Mouse (Mus musculus) spleen, embryonic (tissue): ENCODE measurements around the gene Stx8.

Experiments
- CTCF ChIA-PET: fragments of 350-600 bp; sonication (Branson Sonifier 250); formaldehyde crosslinking; loops from one replicate; lab custom pipeline; 2022; lab: Charles Lee

The Stx8 gene

DNA sequence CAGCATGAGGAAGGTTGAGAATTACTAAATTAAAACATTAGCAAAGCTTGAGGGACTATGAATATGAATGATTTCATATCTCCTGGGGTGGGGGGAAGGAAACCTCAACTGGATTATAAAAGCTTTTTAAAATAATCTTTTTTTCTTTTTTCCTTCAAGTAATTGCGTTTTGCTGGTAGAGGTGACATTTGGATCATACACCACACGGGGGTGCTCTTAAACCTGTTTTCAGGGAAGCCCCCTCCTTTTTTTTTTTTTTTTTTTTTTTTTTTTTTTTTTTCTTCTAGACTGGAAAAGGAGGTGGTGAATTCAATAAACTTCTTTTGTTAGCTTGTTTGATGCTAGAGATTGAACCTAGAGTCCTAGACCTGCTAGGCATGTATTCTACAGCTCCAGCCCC, 9.3 kb downstream of the Stx8 start:
- CTCF ChIA-PET, result no interaction called here

DNA sequence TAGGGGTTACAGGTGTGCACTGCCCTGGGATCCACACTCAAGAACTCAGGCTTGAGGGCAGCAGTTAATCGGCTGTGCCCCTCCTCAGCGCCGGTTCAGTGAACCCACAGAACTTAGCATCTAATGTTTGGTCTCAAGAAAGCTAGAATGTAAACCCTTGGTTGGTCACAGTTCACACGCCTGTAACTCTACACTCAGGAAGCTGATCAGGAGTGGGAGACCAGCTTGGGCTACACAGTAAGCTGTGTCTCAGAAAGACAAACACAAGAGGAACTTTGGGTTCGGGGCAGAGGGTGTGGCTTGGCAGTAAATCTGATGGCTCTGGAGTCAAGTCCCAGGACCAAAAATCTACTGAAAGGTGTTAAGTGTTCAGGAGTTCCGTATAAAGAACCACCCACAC, 17.6 kb downstream of the Stx8 start:
- CTCF ChIA-PET, result no interaction called here

DNA sequence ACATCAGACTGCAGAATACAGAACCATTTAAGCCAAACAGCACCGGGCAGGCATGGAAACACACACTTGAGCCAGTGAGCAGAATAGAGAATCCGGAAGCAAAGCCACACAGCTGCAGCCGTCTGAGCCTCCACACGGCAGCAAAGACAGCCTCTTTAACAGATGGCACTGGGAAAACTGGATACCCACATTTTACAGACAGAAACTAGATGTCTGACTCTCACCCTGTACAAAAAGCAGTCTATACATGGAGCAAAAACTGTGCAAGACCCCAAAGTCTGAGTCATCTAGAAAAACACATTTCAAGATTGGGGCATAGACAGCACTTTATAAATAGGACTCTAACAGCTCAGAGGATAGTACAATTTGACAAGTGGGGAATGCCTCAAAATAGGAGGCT, 25.2 kb downstream of the Stx8 start:
- CTCF ChIA-PET, result interaction anchor here (0.7 kb wide), 1 partner anchor 794 kb away, joined by 5 read pairs; no protein-coding TSS in a partner anchor

DNA sequence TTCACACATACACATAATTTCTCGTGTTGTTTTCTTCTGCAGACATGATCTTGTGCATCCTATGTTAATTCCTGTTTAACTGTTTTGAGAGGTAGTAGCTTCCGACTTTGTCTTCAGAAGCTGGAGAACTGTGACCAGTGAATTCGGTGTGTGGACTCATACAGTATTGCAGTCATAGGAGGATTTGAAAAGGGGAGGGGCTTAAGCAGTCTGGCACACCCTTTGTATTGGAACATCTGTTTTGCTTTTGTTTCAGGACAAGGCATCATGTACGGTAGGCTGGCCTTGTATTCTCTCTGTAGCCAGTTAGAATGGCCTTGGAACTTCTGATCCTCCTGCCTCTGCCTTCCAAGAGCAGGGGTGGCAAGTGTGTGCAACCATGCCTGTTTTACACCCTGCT, 30.0 kb downstream of the Stx8 start:
- CTCF ChIA-PET, result interaction anchor here (0.8 kb wide), 1 partner anchor 28 kb away, joined by 3 read pairs; no protein-coding TSS in a partner anchor

DNA sequence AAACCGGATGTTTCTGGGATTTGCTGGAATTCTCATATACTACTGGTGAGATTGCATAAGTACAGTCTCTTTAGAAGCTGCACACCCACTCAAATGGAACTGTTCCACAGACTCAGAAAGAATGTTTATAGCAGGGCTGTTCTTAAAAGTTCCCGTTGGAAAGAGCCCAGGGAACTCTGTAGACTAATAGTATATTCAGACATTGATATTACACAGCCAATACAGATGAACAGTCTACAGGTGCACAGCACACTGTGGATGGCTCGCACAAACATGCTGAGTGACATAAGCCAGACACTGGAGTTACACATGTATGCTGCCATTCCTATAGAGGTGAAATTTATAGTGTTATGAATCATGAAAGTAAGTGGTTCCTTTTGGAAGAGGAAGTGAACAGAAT, 32.9 kb downstream of the Stx8 start:
- CTCF ChIA-PET, result no interaction called here

DNA sequence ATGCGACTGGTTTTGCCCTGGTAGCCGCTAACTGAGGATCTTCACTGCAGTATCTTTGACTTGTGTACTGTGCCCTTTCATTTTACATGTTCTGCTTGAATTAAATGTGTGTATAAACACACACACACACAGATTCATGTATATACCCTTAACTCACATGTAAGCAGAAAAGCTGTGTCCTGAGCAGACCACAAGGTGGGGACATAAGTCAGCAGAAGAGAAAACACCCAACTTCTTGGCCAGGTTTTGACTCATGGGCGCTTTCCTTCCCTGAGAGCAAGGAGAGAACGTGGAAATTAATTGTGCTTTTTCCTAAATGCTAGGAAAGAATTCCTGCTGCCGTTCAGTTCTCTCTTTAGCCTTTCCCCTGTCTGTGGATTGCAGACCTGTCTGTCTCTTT, 33.6 kb downstream of the Stx8 start:
- CTCF ChIA-PET, result no interaction called here

DNA sequence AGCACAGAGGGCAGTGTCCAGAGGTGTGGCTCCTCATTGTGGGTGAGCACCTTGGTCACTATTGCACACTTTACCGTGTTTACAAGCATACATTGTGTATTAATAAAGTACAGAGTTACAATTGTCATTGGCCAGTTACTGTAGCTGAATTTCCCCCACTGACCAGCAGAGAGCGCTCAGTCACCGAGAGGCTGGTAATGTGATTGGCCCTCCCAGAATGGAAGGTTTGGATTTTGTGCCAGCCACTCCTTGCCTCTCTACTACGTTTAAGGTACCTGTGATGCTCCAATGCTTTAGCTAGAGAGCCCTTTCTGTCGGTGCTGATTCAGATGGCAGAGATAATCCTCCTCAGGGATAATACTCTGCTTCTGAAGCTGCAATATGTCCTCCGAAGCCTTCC, 38.2 kb downstream of the Stx8 start:
- CTCF ChIA-PET, result no interaction called here

DNA sequence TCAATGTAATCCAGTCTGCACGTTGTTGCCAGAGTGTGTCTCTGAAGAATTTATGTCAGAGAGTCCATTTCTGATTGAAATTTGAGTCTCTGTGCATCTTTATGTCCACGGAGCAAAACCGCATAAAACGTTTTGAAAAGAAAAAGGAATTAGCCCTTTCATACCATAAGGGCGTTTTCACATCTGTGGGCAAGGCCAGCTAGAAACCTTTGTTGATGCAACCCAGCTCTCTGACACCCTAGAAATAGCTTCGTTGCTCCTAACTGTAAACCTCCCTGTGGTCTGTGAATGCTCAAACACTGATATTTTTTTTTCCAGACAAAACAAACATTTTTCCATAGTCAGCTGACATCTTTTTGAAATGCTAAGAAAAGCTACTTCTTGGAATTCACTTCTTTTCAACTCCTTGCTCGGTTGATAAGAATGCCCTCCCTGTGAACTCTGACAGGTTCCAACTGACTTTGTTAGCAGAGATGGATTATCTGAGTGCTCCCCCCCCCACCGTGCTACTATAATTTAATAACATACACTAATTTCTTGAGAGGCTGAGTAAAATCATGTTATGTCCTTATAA, 40.3 kb downstream of the Stx8 start:
- CTCF ChIA-PET, result no interaction called here

DNA sequence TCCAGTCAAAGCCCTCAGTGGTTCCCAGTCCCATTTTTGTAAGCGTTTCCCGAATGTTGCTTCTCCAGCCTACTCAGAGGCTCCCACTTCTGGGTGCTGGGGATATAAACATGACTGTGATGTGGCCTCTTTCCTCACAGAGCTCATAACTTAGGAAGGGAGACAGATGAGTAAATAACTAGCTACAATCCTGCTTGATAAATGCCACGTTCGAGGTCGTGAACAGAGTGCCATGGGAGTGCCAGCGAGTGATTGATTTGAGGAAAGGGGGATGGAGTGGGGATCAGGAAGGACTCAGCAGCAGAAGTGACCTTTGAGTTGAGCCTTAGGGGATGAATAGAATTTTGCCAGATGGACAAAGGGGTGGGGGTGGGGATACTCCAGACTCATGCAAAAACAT, 41.7 kb downstream of the Stx8 start:
- CTCF ChIA-PET, result no interaction called here

DNA sequence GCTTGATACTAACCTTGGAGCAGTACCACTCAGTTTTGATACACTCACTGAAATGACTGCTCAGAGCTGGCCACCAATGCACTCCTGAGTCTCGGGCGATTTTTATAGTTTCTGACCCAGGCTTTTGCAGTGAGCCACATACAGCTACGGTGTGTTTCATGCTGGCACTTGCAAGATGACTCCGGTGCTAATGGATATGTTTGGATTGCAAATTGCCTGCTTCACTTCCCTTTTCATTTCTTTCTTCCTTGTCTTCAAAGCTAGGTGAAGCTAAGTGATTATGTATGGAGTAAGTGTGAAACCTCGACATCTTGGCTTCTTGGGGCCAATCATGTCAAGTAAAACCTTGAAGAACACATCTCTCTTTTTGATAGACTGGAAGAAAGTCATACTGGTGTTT, 43.4 kb downstream of the Stx8 start:
- CTCF ChIA-PET, result no interaction called here

DNA sequence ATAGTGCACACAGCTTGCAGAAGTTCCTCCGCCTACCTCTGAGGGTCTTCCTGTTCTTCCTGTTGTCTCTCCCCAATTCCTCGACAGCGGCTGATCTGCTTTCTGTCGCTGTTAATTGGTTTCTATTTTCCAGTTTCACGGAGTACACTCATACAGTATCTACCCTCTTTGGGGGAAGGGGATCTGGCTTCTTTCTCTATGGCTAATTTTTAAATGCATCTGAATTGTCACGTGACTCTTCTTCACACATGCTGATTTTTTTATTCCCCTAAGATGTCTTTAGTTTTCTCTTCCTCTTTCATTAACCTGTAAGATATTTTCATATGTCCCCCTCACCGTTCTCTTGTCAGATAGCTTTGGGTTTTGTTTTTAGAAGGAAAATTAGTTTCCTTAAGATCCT, 46.2 kb downstream of the Stx8 start:
- CTCF ChIA-PET, result no interaction called here

DNA sequence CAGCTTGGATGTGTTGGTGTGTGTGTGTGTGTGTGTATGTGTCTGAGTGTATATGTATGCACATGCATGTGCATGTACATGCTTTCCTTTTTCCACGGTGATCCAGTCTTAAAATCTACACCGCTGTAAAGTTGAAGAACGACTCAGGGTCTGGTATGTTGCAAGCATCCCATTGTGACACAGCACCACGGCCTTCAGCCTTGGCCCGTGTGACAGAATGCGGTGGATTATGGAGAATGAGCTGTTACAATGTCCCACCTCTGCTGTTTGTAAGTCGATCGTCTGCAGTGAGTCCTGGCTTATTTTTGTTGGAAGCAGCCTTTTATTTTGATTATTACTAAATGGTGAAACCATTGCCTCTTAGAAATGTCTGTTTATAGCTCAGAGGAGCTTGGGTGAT, 52.2 kb downstream of the Stx8 start:
- CTCF ChIA-PET, result no interaction called here

DNA sequence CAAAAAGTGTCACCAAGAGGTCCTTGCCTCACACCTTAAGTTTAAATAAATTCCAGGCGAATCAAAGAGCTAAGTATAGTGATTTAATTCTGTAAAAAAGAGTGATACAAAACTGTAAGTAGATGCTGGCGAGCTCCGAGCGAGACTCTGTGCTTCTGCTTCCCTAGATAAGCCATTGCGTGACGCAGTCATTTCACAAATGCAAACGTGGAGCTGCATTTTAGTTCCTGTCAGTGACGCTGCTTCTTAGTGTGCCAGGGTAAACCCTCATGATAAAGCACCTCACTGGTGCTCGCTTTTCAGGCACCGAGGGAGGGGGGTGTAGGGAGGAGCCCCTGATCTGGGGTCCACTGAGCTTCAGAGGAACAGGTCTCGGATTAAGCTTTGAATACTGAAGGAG, 53.2 kb downstream of the Stx8 start:
- CTCF ChIA-PET, result no interaction called here

DNA sequence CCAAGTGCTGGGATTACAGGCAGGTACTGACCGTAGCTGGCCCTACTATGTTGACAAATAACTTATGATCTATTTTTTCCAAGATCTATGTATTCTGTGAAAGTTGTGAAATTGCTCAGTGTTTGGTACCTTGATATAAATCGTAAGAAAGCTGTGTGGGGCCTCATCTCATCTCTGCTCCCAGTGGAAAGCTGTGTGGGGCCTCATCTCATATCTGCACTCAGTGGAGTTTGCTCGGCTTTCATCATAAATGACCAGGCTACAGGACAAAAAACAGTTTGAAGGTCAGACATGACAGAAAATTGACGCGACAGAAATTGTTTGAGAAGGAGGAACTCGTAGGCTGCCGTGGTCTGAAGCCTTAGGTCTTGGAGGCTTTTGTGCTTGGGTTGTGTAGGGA, 56.0 kb downstream of the Stx8 start:
- CTCF ChIA-PET, result no interaction called here

DNA sequence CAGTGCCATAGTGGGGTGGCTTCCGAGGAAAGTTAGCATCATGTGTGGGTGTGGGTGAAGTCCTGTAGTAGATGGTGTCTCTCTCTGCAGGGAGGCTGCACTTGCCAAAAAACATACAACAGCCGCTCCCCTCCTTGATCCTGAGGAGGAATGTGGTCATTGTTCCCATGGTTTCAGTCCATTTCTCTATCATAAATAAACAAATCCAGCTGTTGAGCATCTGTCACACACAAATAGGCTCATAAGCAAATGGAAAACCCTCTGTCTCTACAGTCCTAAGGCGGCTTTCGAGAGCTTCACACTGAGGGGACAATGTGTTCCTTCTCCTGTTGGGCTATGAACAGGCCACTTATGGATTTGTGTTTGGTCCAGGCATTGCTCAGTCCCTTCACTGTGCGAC, 56.9 kb downstream of the Stx8 start:
- CTCF ChIA-PET, result no interaction called here

DNA sequence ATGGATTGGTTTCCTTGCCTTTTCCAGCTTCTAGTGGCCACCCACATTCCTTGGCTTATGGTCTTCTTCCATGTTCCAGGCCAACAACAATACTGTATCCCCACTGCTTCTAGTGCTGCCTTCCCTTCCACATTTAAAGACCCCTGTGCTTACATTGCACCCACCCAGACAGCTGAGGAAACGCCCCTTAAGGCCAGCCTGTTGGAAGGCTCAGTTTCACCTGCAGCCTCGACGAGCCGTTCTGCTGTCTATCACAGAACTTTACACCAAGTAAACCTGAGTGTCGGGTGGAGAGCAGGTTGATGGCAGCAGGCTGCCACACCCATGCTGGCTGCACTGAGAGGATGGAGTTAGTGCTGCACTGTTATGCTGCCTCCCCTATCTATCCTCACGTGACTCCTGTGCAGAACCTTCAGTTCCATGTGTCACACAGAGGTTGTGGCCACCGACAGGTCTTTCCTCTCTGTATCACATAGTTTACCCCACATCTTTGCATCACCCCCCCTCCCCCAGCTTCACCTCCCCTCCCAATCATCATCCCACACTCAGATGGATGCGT, 57.9 kb downstream of the Stx8 start:
- CTCF ChIA-PET, result interaction anchor here (0.6 kb wide), 1 partner anchor 28 kb away, joined by 3 read pairs; no protein-coding TSS in a partner anchor

DNA sequence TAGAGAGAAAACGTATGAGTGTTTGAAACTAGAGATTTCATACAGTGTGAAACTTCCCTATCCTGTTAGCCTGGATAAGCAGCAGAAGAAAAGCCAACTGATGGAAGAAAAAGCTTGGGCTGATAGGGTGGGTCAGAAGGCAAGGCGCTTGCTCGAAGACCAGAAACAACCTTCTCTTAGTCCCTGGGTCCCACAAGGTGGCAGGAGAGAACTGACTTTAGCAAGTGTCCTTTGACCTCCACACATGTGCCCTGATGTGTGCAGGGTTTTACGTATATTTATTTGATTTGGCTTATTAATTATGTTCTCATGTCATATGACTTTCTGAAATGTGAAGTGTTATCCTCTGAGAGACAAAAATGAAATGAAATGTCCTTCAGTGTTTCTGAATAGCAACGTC, 60.6 kb downstream of the Stx8 start:
- CTCF ChIA-PET, result no interaction called here

DNA sequence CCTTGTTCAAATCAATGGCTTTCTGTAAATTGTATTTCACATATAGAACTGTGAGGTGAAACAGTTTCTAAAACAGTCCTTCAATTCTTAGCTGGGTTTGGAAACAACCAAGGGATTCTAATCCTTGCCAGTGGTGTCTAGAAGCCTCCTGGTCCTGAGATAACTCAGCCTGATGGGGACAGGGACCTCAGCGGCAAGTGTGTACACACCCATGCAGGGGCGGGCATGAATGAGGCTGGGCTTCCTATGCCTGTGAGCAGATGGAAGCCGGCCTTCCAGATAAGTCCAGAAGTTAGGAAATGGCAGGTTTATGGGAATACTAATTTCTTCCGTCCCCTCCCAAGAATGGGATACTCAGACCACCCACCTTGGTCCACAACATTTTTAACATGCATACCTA, 63.1 kb downstream of the Stx8 start:
- CTCF ChIA-PET, result interaction anchor here (0.7 kb wide), 1 partner anchor 73 kb away, joined by 3 read pairs; no protein-coding TSS in a partner anchor

DNA sequence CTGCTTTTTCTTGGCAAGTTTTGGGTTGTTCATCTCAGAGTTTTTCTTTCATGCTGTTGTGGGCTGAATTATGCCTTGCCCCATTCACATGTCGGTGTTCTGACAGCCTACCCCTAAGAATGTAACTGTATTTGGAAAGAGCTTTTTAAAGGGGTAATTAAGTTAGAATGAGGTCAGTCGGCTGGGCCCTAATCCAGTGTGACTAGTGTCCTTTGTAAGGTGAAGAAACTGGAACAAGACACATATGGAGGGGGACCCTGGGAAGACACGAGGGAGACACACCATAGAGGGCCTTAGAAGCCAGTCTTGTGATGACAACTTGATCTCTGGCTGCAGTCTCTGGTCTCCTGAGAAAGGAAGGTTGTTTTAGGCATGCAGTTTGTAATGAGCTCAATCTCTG, 63.9 kb downstream of the Stx8 start:
- CTCF ChIA-PET, result interaction anchor here (0.7 kb wide), 1 partner anchor 78 kb away, joined by 8 read pairs; no protein-coding TSS in a partner anchor

DNA sequence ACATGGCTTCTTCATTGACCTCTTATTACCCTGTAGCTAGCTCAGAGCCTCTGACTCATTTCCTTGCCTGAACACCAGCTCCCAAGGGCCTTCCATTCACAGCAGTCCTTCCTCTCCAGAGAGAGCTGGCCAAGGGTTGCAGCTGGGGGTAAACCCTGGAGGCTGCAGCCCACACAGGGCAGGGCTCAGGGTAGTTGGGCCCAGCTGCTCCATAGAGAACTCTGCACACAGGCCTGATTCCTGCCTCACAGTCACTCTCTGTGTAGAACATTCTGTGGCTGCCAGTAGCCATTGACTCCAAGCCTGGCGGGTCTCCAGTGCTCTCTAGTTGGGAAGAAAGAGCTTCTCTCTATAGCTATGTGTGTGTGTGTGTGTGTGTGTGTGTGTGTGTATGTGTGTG, 64.8 kb downstream of the Stx8 start:
- CTCF ChIA-PET, result no interaction called here

DNA sequence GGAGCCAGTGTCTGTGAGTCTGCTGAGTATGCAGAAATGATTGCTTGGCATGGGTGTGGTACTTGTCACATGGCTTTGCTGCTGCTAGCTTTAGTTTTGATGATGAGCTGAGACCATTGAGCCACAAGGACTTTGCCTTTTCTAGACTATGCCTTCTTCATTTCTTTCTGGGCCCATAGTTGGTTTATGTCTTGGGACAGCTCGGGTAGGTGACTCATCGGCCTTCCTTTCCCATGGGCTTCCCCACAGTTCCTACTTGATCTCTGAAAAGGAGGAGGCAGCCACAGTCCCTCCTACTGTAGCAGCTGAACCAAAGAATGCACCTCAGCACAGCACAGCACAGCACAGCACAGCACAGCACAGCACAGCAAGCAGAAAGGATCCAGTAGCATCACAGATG, 66.5 kb downstream of the Stx8 start:
- CTCF ChIA-PET, result no interaction called here

DNA sequence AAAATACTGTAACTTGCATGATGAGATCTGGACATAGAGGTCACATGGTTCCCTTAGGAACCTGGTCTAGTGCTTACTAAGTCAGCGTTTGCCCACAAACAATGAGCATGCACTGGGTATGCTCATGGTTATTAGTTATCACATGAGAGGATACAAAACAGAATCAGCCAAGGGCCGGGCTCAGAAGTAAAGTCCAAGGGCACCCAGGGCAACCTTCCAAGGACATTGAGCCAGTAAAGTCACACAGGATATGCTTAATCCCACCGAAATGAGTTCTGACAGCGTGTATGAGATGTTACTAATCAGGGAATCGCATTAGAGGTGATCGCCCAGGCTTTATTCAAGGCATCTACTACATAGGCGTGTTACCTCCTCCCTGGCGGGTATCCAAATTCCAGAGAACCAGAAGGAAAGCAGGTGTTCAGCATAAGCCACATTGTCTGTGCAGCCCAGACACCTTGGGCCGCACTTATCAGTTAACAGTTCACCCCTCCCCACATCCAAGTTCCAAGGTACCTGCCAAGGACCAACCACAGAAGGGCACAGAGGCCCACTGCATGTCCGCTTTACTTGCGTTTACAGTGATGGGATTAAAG, 67.4 kb downstream of the Stx8 start:
- CTCF ChIA-PET, result no interaction called here

DNA sequence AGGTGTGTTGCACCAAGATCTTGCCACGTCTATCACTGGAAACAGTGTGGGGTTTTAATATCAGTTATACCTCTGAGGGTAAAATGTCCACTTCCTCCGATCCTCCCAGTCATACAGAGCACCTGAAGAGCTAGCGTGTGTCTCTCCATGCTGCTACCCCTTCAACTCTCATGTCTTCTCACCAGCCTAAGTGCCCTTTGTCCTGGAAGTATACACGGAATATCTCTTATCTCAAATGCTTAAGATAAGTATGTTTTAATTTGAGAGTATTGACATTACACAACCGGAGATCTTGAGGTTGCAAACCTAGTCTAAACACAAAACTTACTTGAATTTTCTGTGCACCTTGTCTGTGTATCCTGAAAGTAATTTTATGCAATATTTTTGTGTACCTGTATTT, 68.4 kb downstream of the Stx8 start:
- CTCF ChIA-PET, result no interaction called here
